Mouse (Mus musculus) adrenal gland, adult 18-20 months (tissue): ENCODE results near the gene Cish. TPM values are rescaled to one million over a fixed set of nuclear protein-coding genes. Genes with fewer than 3 reads are reported as not detected.

Experiments used
- DNase-seq, 2 experiments: peaks; one replicate each; pipeline ENCODE4 v3.0.0; 2021 to 2022; ENCODE audit warnings: low spot score in 2 of 2
- total RNA-seq, 2 experiments: library from RNA; stranded (reverse); gene quantifications; 1 replicate in 1 of 2; 2 replicates in 1 of 2; pipeline ENCODE4 v1.2.3; 2021

Gene Cish
- total RNA-seq, 2 experiments from 2014 or later, result 7.9 to 9.9 TPM

DNA sequence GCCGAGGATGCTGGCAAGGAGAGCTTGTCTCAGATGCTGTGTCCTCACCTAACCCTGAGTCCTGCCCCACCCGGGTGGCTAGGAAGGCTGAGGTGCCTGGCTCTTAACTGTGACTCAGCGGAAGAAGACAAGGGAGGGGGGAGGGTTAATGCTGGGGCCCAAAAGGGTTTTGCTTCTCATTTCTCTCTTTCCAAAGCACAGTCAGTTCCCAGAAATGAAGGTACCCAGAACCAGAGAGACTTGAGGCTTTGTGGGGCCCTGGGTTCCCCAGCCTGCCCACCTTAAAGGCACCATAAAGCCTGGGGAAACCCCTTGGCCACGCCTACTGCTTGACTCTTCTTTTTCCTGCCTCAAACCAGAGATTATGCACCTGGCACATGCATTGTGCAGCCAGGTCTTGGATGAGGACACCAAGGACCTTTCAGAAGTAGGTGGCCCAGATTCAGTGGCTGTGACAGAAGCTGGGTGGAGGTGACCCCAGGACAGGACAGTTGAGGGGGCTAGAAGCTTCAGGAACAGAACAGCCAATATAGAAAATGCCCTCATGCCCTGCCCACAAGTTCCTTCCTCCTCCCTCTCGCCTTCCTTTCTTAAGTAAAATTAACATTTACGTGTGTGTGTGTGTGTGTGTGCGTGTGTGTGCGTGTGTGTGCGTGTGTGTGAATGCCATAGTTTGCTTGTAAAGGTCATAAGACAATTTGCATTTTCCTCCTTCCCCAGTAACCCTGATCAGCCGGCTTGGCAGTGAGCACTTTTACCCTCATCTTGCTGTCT lies 17.2 kb downstream of the Cish start:
- DNase-seq, result no peak

DNA sequence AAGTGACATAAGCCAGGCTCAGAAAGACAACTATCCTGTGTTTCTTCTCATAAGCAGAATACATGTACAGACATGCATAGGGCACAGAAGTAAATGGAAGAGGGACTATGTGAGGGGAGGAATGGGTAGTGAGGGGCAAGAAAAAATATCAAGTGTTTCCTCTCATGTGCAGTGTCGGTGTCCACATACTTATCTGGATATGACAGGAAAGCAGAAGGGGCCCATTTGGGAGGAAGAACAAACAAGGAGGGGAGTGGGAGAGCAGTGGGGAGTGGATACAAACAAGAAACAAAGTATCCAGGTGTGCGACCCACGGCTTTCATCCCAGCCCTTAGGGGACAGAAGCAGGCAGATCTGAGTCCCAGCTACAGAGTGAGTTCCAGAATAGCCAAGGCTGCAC lies 18.1 kb downstream of the Cish start:
- no peak for DNase-seq

DNA sequence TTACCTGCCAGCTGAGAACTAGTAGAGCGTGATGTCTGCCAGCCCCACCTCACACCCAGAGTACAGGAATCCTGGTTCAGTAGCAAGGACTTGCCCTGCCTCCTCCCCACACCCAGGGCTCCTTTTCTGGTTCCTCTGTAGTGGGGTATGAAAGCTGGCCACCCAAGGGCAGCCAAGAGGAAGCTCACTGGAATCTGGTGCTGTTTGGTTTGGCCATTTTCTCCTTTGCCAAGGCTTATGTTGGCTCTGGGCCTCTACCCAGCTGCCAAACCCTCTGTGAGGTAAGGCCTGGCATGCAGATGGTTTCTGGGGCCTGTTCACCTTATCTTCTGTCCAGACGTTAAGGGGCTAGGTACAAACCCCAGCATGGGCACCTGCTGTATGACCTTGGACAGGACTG lies 20.0 kb downstream of the Cish start:
- no peak for DNase-seq

DNA sequence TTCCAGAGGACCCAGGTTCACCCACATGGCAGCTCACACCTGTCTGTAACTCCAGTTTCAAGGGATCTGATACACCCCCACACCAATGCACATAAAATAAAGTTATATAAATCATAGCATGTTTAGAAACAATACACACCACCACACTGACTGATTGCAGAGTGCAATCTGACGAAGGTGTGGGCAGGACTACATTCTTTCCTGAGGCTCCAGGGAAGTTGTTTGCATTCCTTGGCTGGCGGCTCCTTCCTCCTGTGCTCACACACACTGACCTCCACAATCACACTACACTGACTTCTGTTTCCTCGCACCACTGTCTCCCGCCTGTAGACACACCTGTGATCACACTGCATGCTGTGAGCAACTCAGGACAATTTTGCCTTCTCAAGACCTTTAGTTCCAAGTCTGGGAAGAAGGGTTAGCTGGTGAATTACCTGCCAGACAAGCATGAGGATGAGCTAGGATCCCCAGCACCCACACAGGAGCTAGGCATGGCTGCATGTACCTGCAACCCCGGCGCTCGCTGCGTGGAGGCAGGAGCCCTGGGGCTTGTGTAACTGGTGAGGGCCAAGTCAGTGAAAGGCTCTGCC lies 26.7 kb downstream of the Cish start:
- DNase-seq, result no peak

DNA sequence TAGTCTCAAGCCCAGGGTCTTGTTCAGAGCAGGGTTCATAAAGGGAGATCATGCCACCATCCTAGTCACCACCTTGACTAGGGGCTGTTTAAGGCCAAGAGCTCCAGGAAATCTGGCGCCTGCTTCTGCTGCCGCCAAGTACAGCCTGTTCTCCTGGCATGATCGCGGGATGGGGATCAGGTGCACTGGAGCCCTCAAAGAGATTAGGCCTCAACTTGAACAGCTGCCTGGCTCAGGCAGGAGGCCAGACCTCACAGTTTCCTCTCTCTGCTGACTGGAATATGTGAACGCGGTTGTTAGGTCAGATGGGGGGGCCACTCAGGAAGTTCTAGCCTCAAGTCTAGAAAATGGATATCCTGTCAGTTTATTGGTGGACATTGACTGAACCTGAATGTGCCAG lies 27.7 kb downstream of the Cish start:
- no peak for DNase-seq

DNA sequence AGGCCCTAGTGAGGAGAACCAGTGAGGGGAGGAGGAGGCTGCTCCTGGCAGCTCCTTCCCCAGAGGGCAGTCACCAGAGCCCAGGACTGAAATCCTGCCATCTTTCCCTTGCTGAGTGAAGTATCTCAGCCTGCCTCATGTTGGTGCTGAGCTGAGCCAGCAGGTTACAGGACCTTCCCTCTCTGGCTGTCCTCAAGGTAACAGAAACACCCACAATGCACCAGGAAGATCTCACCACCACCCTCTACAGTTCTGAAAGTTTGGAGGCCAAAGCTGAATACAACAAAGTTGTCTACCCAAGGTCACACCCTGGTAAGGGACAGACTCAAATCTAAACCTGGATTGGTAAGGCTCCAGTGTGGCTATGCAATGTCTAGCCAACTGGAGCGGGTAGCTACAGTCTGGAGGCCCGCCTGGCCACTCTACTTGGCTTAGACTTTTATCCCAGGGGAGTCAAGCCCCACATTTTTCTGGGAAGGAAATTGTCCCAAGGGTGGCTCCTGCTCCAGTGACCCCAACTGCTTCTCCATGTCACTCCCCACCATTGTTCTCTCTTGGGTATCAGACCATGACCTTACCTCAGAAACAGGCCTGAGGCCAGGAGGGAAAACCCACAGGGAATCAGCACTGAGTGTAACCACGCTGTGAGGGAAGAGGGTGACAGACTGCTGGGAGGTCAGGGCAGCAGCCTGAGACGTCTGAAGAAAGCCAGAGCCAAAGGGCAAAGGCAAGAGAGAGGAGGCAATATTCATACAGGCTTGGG lies 29.2 kb downstream of the Cish start:
- no peak for DNase-seq

DNA sequence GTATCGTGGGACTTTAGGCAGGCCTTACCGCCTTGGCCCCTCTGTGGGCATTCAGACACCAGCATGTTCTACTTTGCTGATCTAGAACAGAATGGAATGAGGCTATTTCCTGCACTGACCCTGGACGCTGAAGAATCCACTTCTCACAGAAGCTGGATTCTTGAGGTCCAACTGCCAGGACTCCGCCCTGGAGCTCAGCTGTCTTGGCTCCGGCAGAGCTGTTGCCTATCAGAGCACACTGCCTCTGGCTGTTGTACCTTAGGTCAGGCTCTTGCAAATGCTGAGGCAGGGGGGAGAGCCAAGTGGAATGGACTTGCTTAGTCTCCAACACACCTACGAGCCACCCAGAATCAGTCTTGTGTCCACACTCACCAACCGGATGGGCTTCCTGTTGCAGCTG lies 30.1 kb downstream of the Cish start:
- no peak for DNase-seq

DNA sequence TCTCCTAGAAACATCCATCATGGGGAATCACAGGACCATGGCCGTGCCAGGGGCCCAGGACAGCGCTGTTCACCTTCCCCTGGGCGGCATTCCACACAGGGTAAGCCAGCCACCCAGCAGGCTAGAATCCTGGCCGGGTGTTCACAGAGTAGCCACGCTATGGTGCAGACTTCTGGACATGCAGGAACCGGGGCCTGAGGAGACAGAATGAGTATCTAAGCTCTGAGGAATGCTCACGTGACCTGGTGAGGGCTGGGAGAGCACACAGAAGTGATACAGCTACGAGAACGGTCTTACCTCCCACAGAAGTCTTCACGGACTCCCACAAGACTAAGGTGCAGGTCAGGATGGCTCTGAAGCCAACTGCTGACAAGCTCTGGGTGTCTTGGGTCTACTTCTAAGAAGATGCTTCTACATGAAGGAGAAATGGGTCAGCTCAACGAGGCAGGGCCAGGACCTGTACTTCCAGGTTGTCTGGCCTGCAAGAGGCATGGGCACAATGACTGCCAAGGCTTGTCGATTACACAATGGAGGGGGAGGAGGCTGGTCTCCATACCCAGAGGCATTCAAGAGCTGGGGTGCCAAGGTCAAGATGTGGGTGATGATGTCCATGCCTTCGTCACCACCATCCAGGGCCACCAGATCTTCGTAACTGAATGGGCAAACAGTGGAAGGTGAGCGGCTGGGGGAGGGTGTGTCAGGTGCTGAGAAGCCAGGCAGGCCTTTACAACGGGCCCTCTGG lies 32.2 kb downstream of the Cish start:
- DNase-seq, result no peak

DNA sequence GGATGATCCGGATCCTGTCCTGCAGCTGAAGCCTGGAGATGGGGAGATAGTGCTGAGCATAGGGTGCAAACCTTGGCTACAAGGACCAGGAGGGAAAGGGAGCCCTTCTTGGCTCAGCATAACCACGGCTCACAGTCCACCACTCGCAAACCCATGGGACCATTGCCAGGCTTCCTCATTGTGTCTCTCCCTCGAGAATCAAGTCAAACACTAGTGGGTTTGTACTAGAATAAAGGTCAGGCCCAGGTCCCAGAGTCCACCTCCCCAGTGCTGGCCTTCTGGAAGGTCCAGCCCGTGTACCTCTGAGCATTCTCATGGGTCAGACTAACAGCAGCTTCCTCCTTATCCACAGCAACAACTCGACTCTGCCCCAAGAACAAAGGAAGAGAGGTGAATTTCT lies 35.0 kb downstream of the Cish start:
- DNase-seq, result no peak

DNA sequence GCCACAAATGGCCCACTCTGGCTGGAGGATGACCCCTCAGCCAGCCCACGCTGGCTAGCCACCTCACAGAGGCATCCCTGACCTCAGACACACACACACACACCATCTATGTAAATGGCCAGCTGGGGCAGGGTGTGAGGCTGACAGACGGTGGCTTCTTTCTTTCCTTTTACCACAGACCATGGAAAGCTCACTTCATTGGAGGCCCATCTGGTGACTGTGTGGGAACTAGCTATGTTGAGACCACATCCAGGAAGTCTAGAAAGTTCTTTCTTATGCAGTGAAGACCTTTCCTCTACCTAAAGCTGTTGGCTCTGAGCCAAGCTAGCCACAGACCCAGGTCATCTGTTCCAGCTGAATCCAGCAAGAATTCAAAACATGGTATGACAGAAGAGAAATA lies 37.9 kb downstream of the Cish start:
- DNase-seq, result no peak

DNA sequence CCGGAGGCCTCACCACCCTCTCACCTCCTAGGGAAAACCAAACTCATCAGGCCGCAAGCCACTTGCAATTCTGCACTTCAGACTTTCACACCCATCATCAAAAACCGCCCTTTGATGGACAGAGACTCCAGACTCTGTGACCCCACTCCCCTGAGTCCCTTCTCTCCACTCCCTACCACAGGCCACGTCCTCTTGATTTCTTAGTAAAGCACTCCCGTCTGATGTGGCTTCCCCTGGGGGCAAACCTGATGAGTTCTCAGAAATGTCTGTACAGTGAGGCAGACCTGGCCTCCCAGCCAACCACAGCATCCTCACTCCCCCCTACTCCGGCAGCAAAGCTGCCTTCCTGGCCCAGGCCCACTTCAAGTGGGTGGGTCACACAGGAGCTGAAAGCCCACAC lies 38.5 kb downstream of the Cish start:
- DNase-seq, result no peak

DNA sequence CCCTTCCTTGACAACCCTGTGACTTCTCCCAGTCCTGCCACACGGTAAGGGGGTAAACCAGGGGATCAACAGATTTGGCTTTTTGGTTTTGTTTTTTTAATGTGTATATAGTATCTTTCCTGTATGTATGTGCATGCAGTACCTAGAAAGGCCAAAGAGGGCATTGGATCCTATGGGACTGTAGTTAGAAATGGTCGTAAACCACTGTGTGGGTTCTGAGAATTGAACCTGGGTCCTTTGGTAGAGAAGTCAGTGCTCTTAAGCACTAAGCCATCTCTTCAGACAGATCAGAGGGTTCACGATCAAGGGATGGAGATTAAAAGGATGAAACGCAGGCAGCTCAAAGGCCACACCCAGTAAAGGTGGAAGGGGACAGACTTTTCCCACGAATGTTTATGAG lies 39.2 kb downstream of the Cish start:
- DNase-seq, result no peak

DNA sequence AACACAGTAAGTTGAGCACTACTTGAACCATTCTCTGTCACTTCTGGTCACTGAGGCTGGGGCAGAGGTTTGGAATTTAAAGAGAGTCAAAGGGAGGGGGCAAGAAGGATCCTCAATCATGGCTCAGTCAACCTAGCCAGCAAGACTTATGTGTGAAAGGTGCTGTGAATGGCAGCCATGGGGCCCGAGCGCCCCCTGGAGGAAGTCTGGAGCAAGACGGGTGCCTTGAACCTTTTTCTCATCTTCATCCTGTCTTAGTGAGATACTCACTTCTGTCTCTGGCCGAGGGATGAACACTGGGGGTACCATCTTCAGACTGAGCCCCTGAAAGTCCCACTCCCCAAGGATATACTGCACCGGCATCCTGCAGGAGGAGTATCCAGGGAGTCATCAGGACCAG lies 40.1 kb downstream of the Cish start:
- DNase-seq, result peak; percentile 73 to 78

DNA sequence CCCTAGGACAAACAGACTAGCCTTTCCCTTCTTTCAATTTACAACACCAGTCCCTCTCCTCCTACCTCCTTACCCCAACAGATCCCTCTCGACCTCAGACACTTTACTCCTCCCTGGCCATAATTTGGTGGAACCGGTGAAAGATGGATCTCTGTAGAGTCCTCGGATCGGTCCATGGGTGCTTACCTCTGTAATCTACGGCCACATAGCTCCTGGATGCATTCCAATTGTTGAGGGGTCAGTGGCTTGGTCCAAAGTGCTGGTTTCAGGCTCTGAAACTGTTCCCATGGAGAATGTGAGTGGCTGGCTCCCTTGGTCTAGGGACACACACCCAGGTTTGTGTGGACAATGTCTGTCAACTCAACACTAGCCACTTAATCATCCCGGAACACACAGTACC lies 40.6 kb downstream of the Cish start:
- no peak for DNase-seq

DNA sequence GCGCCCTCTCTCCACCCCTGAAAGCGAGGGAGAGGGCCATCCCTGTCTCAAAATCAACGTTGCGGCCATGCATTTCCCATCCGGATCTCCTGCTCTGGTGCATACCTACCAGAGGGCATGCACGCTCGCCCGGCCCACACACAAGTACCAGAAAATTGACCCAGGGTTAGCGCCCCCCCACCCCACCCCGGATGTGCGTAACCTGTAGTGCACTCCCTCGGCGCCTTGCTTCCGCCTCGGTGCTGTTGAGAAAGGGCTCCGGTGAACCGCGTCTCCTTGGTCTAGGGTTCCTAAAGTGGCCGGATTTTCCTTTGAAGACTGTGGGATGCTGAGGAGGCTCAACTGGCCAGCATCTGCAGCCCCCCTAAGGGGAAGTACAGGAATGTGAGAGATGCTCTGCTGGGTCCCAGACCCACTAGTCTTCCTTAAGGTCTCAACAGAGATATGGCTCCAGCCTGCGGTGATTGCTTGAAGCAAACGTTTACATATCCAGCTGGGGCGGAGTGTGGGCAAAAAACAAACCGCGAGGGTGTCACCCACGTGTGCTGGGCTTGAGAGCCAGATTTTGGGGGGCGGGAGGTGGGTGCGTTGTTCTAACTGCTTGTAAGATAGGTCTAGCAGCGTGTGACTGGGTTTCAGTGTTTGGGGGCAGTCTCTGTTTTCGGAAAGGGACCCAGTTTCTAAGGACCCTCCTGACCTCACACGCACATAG lies 42.5 kb downstream of the Cish start, which contains the start of gene Hemk1:
Hemk1 (minus strand) TSS at position 179 of the 712 bp plus-strand sequence.
- peak; percentile 63 to 68 for DNase-seq

DNA sequence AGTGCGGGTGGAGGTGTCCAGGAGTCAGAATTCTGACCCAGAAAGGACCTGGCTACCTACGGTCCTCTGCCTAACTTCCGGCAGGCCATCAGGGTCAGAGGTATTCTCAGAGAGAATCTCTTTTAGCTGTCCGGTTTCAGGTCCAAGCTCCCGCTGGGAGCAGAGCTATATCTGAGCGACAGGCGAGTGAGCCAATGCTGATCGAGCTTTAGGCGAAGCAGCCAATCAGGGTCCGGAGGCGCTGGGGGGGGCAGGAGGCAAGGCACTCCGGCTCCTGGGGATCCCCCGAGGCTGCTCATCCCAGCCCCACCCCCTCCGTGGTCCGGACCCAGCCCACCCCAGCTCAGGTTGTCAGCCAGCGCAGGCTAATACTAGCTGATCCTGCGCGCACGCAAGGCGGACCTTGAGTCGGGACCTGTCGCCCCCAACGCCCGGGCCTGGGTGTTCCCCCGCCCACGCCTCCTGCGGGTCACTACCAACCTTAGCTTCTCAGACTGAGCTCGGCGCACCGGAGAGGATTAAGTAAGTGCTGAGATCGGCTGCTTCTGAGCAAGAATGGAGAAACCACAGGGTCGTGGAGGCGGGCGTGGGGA lies 44.5 kb downstream of the Cish start, which contains the start of gene 6430571L13Rik:
6430571L13Rik (plus strand) TSS at position 336 of the 593 bp plus-strand sequence.
- peak; percentile 92 to 93 for DNase-seq

DNA sequence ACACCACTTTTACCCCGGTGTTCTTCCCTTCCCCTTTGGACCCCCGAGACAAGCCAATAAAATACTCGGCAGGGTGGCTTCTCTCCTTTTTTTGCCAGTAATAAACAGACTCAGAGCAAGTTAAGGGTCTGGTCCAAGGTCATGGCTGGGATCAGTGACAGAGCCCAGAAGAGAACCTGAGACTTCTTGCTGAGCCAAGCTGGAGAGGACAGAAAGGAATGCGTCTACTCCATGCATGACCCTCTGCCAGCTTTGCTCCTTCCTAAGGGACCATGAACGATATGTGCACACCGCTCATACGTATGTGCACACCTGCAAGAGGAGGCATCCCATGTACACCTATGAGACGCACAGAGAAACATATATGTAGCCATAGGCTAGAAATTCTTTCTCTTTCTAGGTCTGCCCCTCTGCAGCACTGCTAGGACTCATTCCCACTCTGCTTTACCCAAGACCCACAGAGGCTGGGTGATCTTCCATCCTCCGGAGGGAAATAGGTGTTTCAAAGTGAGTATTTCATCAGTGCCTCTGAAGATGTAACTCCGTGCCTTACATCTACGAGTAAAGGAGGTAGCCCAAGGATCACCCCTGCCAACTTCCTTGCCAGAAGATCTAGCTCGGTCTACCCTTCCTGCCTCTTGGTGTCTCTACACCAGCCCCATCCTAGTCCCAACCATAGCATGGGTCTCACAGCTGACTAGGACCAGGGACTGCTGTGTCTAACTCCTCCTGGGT lies 45.3 kb downstream of the Cish start:
- no peak for DNase-seq

DNA sequence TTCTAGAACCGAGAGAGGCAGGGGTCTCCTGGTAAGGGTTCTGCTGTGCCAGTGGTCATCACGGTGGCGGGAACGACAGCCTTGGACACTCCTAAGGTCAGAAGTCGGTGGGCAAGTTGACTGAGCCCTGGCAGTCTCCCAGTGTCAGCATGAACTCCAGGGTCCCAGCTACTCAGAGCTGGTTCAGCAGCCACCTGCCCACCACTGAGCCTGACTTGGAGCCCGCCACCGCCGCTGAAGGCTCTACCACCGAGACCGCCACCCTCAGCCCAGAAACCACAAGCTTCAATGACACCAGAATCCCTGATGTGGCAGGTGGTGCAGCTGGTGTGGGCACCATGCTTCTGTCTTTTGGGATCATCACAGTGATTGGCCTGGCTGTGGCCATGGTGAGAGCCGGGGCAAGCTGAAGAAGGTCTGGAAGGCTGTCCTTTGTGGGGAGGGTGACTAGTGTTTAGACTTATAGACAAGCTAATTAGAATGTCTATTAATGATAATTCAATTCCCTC lies 46.4 kb downstream of the Cish start:
- no peak for DNase-seq

DNA sequence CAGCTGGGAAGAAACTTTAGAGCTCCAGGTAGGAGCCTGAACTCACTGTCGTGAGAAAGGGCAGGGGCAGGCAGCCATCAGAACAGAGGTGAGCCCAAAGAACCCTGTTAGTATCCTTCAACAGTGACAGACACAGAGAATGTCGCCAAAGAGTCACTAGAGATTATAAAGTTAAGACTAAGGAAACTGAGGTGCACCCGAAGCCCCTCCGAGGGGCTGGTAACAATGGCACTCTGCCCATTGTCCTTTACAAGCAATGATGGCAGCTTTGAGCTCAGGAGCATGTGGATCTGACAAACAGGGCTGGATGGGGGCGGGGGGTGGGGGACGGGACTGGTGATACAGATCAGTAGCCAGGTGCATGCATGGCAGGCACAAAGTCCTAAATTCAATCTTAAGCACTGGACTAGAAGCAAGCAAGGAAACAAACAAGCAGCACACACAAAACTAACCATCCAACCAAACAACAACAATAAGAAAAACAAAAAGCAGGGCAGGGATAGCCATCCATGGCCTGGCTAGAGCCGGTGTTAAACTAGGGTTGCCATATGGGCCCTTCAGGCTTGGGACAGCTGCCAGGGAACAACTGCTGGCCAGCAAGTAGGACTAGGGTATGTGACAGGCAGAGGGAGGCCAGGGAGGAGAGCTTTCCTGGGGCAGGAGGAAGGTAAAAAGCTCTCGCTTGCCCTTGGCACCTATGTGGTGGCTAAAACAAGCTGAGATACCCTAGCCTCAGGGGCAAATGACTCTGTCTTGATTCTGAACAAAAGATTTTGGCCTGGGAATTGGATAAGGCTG lies 47.5 kb downstream of the Cish start:
- no peak for DNase-seq
